Mouse (Mus musculus): ENCODE measurements around the gene Ppp4r3a. TPM values are rescaled to one million over a fixed set of nuclear protein-coding genes. Genes with fewer than 3 reads are reported as not detected.
A peak's percentile ranks its signal among the peaks of the same experiment; 100 is the strongest.
"Not testable (repeated sequence)": the region's sequence is repeated elsewhere in the genome, so short reads cannot be mapped to it uniquely, and the experiment has no call there.

Gene Ppp4r3a
- polyA plus RNA-seq, 1 experiment from 2014 or later = 14.3 TPM

GRCm38 (mm10) chr12:101102648-101103047, 19.1 kb upstream of the Ppp4r3a start:
- no peak for TF ChIP-seq EP300 (optimal IDR thresholded peaks at IDR 0.05)
- peak; percentile 65 for TF ChIP-seq CTCF (IDR thresholded peaks at IDR 0.05; ENCODE audit: low read depth)
- Histone ChIP-seq H3K36me3 (ENCODE audit: control insufficient read depth, insufficient read depth, low read length) (no peaks in the 10 kb centered on the region), H3K9ac (ENCODE audit: low read length) (no peak overlapping the region), H3K4me3 (ENCODE audit: low read depth, low read length) (no peak overlapping the region), H3K4me1 (replicated peaks; ENCODE audit: control insufficient read depth, insufficient read depth) (no peaks in the 10 kb centered on the region), H3K27ac (replicated peaks) (no peak overlapping the region), H3K27me3 (ENCODE audit: control insufficient read depth, insufficient read depth, low read length) (no peaks in the 10 kb centered on the region), H3K9me3 (ENCODE audit: control insufficient read depth, low read length) (no peaks in the 10 kb centered on the region), H3K4me2 (replicated peaks; ENCODE audit: low read depth) (no peak overlapping the region)
- 72% methylated on average over 3 of the region's 3 CpGs for WGBS
- ATAC-seq (ENCODE audit: low FRiP score, low TSS enrichment) (no peak), DNase-seq (ENCODE audit: low spot score) (peak; percentile 20)

GRCm38 (mm10) chr12:101093678-101094077, 10.2 kb upstream of the Ppp4r3a start:
- H3K4me1 ChIP-seq (replicated peaks; ENCODE audit: control insufficient read depth, insufficient read depth); H3K36me3 ChIP-seq (ENCODE audit: control insufficient read depth, insufficient read depth, low read length); H3K27me3 ChIP-seq (ENCODE audit: control insufficient read depth, insufficient read depth, low read length); H3K9me3 ChIP-seq (ENCODE audit: control insufficient read depth, low read length); H3K27ac ChIP-seq (replicated peaks); DNase-seq (ENCODE audit: low spot score); H3K4me3 ChIP-seq (ENCODE audit: low read depth, low read length); H3K4me2 ChIP-seq (replicated peaks; ENCODE audit: low read depth); ATAC-seq (ENCODE audit: low FRiP score, low TSS enrichment); H3K9ac ChIP-seq (ENCODE audit: low read length): not testable (repeated sequence)
- 46% methylated on average over 3 of the region's 3 CpGs for WGBS

GRCm38 (mm10) chr12:101089955-101090354, 6.5 kb upstream of the Ppp4r3a start:
- TF ChIP-seq CTCF (IDR thresholded peaks at IDR 0.05; ENCODE audit: low read depth) (no peak), EP300 (optimal IDR thresholded peaks at IDR 0.05) (no peak)

GRCm38 (mm10) chr12:101087406-101087805, 3.9 kb upstream of the Ppp4r3a start:
- TF ChIP-seq EP300 (optimal IDR thresholded peaks at IDR 0.05) (no peak), CTCF (IDR thresholded peaks at IDR 0.05; ENCODE audit: low read depth) (no peak)

More at GRCm38 (mm10) chr12:101089955-101090354, 6.5 kb upstream of the Ppp4r3a start:
- H3K9me3 ChIP-seq (ENCODE audit: control insufficient read depth, low read length) = no peaks in the 10 kb centered on the region
- WGBS = 73% methylated on average over 1 of the region's 1 CpGs
- no peaks in the 10 kb centered on the region for H3K4me1 ChIP-seq (replicated peaks; ENCODE audit: control insufficient read depth, insufficient read depth)
- H3K4me2 ChIP-seq (replicated peaks; ENCODE audit: low read depth) = no peak overlapping the region
- H3K27ac ChIP-seq (replicated peaks) = no peak overlapping the region
- no peaks in the 10 kb centered on the region for H3K36me3 ChIP-seq (ENCODE audit: control insufficient read depth, insufficient read depth, low read length)
- DNase-seq (ENCODE audit: low spot score) (no peak), ATAC-seq (ENCODE audit: low FRiP score, low TSS enrichment) (no peak)
- no peak overlapping the region for H3K9ac ChIP-seq (ENCODE audit: low read length)
- no peak overlapping the region for H3K4me3 ChIP-seq (ENCODE audit: low read depth, low read length)
- no peaks in the 10 kb centered on the region for H3K27me3 ChIP-seq (ENCODE audit: control insufficient read depth, insufficient read depth, low read length)

GRCm38 (mm10) chr12:101084881-101085666, 1.6 kb upstream of the Ppp4r3a start:
- no peaks in the 10 kb centered on the region for H3K4me1 ChIP-seq (replicated peaks; ENCODE audit: control insufficient read depth, insufficient read depth)
- ATAC-seq (ENCODE audit: low FRiP score, low TSS enrichment) (no peak), DNase-seq (ENCODE audit: low spot score) (no peak)
- no peaks in the 10 kb centered on the region for H3K36me3 ChIP-seq (ENCODE audit: control insufficient read depth, insufficient read depth, low read length)
- H3K9me3 ChIP-seq (ENCODE audit: control insufficient read depth, low read length) = no peaks in the 10 kb centered on the region
- TF ChIP-seq EP300 (optimal IDR thresholded peaks at IDR 0.05) (no peak), CTCF (IDR thresholded peaks at IDR 0.05; ENCODE audit: low read depth) (no peak)
- no peak overlapping the region for H3K9ac ChIP-seq (ENCODE audit: low read length)
- H3K27ac ChIP-seq (replicated peaks) = no peak overlapping the region
- no peaks in the 10 kb centered on the region for H3K27me3 ChIP-seq (ENCODE audit: control insufficient read depth, insufficient read depth, low read length)
- H3K4me3 ChIP-seq (ENCODE audit: low read depth, low read length) = no peak overlapping the region
- 89% methylated on average over 9 of the region's 9 CpGs for WGBS
- no peak overlapping the region for H3K4me2 ChIP-seq (replicated peaks; ENCODE audit: low read depth)

More at GRCm38 (mm10) chr12:101087406-101087805, 3.9 kb upstream of the Ppp4r3a start:
- no peak overlapping the region for H3K9ac ChIP-seq (ENCODE audit: low read length)
- DNase-seq (ENCODE audit: low spot score) (no peak), ATAC-seq (ENCODE audit: low FRiP score, low TSS enrichment) (no peak)
- H3K4me2 ChIP-seq (replicated peaks; ENCODE audit: low read depth) = no peak overlapping the region
- no peaks in the 10 kb centered on the region for H3K9me3 ChIP-seq (ENCODE audit: control insufficient read depth, low read length)
- H3K27ac ChIP-seq (replicated peaks) = no peak overlapping the region
- H3K4me1 ChIP-seq (replicated peaks; ENCODE audit: control insufficient read depth, insufficient read depth) = no peaks in the 10 kb centered on the region
- H3K27me3 ChIP-seq (ENCODE audit: control insufficient read depth, insufficient read depth, low read length) = no peaks in the 10 kb centered on the region
- WGBS = 75% methylated on average over 1 of the region's 1 CpGs
- H3K4me3 ChIP-seq (ENCODE audit: low read depth, low read length) = no peak overlapping the region
- H3K36me3 ChIP-seq (ENCODE audit: control insufficient read depth, insufficient read depth, low read length) = no peaks in the 10 kb centered on the region

- peak overlapping the region; percentile 99 for H3K9ac ChIP-seq (ENCODE audit: low read length)
- H3K27ac ChIP-seq (replicated peaks) = no peak overlapping the region; the same call in 1 of the 2 replicates
- H3K4me1 ChIP-seq (replicated peaks; ENCODE audit: control insufficient read depth, insufficient read depth) = no peaks in the 10 kb centered on the region
- peak overlapping the region; percentile 99 for H3K4me3 ChIP-seq (ENCODE audit: low read depth, low read length)
- H3K36me3 ChIP-seq (ENCODE audit: control insufficient read depth, insufficient read depth, low read length) = no peaks in the 10 kb centered on the region
- whole genome bisulfite sequencing = 6% methylated on average over 4 of the region's 4 CpGs
- peak overlapping the region; percentile 87 for H3K4me2 ChIP-seq (replicated peaks; ENCODE audit: low read depth)
- no peak for ATAC-seq (ENCODE audit: low FRiP score, low TSS enrichment)
- TF ChIP-seq EP300 (optimal IDR thresholded peaks at IDR 0.05) = no peak
- 0 out of 2 replicates have a peak, but pooled peaks have one; percentile 12 for TF ChIP-seq CTCF (IDR thresholded peaks at IDR 0.05; ENCODE audit: low read depth)
- DNase-seq (ENCODE audit: low spot score) = no peak
- no peaks in the 10 kb centered on the region for H3K9me3 ChIP-seq (ENCODE audit: control insufficient read depth, low read length)
- H3K27me3 ChIP-seq (ENCODE audit: control insufficient read depth, insufficient read depth, low read length) = no peaks in the 10 kb centered on the region
Observed at GRCm38 (mm10) chr12:101084237-101084636, 735 bp upstream of the Ppp4r3a start.
